Mouse (Mus musculus): Measurements from ENCODE around the gene Grik2.

Grik2 gene

DNA sequence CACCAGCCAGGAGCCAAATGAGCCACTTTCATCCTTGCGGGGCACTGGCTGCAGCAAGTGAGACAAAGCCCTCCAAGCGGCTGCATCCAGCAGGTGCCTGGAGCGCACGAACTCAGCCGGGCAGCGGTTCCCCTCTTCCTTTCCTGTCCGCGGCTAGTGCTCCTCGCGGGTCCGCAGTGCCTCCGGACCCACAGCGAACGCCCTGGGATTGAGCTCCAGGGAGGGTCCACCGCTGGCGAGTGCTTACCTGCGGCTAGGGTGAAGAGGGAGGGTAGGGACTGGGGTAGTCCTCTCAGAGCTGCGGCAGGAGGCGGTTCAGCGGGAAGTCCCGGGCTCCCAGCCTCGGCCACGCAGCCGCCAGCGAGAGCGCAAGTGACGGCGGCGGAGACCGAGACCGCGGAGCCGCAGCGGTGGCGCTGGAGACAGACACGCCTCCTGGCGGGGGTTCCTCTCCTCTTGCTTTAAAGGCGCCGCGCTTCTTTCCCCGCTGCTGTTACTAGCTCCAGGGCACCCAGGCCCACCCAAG, at the start of gene Grik2:
Grik2 (minus strand) TSS at position 386 of the 526 bp plus-strand sequence.
- peak; percentile 95 for DNase-seq (ENCODE audit: low read depth, low spot score)

DNA sequence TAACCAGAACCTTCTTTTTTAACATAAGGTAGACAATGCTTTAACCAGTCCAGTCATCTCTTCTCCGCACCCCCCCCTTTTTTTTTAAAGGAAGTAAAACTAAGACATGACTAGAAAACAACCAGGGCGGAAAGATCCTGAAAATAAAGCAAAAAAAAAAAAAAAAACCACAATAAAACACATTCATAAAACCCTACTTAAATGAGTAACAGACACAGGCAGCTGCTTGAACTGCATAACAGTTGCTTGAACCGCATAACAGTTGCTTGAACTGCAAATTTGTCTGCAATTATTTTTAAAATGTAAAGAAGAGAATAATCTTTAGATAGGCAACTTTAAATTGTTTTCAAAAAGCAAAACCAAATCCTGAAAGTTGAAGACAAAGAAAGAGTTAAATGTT, 45.8 kb upstream of the Grik2 start:
- DNase-seq (ENCODE audit: low read depth, low spot score), result no peak

DNA sequence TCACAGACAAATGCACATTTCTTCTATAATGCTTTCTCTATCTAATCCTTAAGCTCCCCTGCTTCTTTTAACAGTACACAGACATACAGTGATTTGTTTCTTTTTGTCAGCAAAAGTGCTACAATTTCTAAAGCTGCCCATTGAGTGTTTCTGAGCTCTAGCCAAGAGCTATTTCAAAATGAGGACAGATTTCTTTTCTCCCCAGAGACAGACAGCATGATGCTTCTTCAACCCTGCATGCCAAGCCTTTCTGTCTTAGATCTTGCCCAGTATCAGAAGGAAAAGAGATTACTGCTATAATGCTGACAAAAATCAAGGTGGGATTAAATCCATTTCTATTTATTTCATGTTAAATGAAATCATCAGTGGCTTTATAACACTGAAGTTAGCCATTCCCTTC, 18.7 kb upstream of the Grik2 start:
- peak; percentile 81 for DNase-seq (ENCODE audit: low read depth, low spot score)

DNA sequence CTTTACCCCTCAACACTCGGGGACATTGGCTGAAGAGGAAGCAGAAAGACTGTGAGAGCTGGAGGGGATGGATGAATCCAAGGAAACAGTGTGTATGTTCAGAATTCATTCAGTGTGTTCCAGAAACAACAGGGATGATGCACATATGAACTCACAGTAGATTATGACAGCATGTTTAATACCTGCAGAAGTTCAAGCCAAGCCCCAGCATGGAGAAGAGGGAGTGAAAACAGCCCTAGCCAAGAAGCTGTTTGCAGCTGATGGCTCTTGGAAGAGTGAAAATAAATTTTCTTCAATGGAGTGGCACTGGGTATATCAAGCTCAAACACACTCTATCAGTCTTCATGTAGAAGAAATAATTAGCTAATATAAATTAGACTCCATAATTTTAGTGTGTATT, 12.4 kb upstream of the Grik2 start:
- no peak for DNase-seq (ENCODE audit: low read depth, low spot score)

DNA sequence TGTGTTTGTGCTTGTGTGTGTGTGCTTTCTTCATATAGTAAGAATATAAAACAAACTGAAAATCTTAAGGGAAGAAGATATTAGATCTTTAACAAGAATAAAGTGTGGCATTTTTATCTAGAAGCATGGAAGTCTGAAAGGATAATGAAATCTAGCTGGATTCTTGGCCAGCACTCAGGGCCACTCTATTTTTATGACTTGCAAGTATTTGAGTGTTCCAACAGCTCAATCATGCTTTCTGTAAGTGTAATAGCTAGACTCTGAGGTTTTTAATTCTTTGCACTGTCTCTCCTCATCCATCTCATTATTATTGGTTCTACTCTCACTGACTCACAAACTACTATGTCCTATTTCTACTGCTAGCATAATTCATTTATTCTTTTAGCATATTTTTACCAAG, 5.6 kb upstream of the Grik2 start:
- peak; percentile 45 for DNase-seq (ENCODE audit: low read depth, low spot score)

DNA sequence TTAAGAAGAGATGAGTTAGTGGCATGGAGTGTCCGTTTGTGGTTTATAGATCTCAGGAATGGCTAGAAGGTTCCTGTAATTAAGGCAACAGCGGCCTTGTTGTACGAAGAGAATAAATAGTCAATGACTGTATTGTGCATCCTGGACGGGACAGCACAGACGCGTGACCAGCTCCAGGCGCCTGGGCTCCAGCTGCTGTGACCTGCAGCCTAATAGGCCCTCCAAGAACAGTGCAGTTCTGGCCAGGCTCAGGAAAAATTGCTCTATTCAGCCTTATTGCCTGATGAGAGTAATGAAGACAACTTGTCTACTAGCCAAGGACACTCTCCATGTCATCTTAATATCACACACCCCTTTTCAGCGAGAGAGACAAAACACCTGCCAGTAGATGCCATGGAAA, 1.8 kb upstream of the Grik2 start:
- peak; percentile 56 for DNase-seq (ENCODE audit: low read depth, low spot score)

DNA sequence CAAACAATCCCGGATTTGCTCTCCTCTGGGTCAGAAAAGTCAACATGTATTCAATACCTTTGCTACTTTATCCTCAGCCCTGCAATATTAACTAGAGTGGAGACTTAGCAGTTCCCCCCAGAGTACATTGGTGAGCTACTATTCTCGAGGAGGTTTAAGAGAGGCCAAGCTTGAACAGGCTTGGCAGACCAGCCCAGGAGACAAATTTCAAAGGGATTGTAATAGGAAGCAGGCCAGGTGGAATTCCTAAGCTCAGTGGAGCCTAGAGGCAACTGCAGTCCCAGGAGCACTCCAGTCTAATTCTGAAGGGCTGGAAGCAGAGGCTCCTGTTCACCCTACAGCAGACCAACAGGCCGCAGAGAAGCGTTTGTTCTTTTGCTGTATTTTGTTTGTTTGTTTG, 1.1 kb upstream of the Grik2 start:
- DNase-seq (ENCODE audit: low read depth, low spot score), result peak; percentile 85

DNA sequence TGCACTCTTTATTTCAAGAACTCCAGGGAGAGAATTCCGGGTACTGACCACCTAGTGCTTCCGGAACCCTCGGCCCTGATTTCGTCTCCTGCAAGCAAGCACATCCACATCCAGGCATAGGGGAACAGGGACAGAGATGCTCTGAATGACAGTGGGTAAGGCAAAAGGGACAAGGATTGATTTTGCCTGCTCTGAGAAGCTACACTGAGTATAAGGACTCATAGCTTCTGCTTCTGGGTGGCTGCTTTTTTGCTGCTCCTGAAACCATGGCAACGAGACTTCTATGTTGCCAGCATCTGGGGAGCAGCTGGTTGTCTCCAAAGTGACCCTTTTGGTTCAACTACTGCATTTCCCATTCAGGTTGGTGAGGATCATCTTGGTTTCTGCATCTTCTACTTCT, 348 bp upstream of the Grik2 start:
- peak; percentile 63 for DNase-seq (ENCODE audit: low read depth, low spot score)

DNA sequence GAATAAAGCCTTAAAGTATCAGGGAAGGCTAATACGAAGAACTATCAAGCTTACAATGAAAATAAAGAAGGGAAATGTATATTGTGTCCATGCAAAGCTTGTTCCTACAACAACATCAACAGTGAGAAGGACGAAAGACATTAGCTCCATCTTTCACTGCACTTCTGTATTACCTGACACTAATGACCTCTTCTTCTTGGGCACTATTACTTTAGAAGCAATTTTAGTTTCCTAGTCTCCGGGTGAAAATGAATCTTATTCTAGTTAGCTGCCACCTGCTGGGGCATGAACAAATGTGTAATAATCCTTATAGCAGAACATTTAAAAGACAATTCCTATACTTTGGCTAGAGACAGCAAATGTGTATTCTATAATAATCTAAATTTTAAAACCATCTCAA, 1.9 kb downstream of the Grik2 start:
- DNase-seq (ENCODE audit: low read depth, low spot score), result no peak

DNA sequence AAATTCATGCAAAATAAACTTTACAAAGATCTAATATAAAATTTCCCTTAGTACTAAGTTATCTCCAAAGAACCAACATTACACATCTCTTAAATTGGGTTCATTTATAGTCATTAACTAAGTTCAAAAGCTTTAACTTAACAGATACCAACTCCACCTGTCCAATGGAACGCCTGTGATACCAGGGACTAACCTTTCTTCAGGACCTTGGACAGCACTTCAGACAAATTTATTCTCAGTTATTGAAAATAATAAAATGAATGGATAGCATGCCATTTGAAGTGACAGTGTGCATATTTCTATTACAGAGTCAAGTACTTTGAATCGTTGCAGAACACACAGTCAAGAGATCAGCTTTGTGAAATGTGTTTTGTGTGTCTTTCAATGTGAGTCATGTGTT, 3.1 kb downstream of the Grik2 start:
- no peak for DNase-seq (ENCODE audit: low read depth, low spot score)

DNA sequence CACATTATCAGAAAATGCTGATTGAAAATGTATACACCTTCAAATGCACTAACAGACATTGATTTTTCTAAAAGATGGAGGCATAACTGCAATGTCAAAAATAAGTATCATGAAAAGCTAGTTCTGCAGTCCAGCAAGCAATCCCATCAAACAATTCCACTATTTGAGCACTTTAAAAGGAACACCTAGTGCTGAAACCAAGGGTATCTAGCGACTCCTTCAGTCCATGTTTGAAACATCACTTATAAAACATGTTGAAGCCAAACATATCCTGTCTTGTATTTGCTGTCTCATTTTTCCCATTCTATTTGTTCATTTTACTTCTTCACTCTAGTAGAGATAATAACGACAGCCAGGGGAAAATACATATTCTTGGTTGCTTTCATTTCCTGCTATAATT, 3.7 kb downstream of the Grik2 start:
- peak; percentile 92 for DNase-seq (ENCODE audit: low read depth, low spot score)

DNA sequence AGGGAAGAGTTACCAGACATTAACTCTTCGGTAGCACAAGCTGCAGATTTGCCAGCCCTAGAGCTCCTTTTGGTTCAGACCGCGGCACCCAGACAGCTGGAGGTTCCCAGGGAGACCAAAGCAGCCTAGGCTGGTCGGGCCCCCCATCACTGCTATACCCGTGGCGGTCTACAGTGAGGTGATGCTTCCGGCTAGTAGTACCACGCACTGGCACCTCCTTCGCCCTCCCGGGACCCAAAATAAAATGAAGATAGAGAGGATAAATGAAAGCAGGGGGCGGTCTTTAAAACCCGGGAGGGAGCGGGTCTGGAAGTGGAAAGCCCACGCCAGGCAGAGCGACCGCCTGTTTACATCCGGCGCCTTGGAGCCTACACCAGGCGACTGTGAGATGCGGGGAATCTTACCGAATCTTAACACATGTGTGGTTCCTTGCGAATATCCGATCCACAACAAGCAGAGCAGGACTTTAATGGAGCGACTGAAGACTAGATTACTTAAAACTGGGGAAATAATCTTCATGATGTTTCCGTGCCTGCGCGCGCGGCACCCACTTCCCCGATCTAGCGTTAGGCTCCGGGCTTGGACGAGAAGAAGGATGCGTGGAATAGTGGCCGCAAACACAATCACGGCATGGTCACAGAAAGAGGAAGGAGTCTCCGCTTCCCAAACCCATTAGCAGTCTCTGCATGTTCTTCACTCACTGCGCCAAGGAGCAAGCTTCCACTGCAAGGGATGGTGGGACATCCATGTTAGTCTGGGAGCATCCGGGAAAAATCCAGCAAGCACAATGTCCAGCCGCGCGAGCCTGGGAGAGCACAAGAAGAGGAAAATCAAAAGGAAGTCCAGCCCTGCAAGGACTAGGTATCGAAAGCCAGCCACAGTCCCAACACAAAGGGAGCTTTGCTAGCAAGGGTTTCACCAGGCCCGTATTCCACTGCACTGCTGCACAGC, 5.5 kb downstream of the Grik2 start:
- DNase-seq (ENCODE audit: low read depth, low spot score), result peak; percentile 77

DNA sequence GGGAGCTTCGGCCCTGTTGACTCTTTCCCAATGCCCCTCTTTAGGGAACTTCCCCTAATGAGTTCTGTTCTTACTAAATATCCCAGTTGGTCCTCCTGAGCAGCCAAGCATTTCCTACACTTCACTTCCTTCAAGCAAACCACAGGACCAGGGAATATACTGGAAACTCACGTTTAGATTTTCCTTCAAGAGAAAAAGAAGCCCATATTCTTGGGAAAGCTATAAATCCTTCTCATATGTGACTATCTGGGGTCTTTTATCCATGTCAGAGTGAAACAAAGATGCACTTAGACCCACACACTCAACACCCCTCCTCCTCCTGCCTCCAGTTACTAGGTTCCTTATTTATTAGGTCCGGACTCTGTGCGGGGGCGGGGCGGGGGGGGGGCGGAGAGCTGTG, 6.5 kb downstream of the Grik2 start:
- no peak for DNase-seq (ENCODE audit: low read depth, low spot score)

DNA sequence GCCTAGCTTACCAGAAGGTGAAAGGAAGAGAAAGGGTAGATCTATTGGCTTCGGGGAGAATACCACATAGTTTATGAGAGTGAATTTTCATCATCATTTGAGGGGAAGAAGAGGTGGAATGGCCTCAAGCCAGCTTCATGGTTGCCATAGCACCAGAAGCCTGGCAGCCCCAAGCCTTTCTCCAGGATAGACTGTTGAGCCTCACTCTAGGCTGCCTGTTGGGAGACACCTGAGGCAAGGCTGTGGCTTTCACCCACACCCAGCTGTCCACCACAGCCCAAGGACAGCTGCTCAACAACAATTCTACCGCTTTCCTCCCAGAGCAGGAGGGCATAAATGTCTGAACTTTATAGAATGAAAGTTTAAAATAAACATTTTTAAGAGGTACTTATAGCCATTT, 8.1 kb downstream of the Grik2 start:
- DNase-seq (ENCODE audit: low read depth, low spot score), result peak; percentile 88

DNA sequence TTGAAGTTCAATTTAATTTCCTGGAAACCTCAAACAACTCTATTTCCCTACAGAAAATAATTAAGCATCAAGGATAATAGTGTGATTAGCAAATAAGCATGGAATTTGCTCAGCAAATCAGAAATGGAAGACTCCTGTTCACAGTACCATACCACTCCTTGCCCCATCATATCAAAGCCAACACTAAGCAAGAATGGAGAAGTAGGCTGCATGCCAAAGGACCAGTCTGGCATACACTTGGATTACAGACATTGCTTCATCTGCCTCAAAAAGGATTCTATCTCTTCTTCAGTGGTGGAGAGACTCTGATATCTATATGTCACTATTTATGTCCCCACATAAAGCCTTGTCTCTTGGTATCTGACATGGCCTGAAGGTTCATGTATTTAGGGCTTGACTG, 19.7 kb downstream of the Grik2 start:
- peak; percentile 71 for DNase-seq (ENCODE audit: low read depth, low spot score)

DNA sequence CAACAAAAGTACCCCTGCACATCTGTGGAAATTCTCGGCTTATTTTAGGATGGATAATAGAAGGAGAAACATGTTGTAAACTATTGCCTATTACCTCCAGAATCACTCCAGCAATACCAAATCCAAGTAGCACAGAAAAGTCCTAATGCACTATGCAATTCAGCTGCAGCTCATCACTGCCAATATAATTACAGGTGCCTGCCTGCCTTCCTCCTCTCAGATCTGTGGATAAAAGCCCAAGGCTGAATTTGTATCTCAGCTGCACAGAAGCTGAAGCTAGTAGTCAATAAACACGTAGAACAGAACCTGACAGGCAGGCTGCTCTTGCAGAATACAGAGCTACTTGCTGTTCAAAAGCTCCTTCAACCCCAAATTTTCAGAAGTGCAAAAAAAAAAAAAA, 21.0 kb downstream of the Grik2 start:
- DNase-seq (ENCODE audit: low read depth, low spot score), result peak; percentile 63

DNA sequence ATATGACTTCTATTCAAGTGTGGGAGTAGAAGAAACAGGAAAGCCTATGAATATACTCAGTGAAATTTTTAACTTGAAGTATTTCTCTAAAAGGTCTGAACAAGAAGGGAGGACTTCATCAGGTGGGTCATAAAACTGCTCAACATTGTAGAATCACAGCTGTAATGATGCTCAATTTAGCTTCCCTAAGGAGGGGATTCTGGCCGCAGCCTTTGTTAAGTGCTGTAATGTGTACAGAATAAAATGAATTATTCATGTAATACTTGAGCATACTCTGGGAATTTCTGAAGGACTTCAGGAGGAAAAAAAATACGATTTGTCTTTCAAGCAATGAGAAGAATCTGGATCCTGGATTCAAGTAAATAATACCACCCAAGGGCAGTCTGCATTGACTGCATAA, 26.0 kb downstream of the Grik2 start:
- DNase-seq (ENCODE audit: low read depth, low spot score), result no peak

DNA sequence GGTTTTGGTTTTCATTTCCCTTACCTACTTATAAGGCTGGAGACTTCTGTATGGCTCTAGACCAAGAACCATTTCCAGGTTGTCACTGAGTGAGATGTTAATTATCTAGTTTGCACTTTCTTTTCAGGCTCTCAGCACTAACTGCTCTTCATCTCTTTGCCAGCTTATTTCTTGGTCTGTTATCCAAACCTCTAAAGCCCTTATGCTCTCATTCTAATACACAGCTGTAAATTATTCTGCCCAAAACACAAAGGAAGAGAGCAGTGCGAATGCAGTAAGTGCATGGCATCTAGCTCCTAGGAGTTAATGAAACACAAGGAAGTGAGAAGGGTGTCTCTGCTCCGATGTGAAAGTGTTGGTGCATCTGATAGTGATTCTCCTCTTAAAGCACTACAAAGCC, 36.8 kb downstream of the Grik2 start:
- DNase-seq (ENCODE audit: low read depth, low spot score), result peak; percentile 21

DNA sequence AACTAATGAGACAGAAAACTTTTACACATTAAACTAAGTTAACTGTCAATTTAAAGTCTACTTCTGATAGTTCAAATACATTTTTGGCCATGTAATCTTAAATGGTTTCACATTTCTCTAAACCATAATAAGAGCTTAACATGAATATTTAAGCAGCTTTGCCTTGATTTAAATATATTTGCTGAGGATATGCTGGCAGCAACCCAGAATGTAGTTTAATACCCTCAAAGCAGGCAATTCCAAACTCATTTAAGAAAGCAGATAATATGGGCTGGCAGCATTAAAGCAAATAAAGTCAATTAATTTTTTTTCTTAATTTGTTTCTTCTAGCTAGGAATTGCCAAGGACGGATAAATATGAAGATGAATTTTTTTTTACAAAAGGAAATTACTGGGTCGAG, 56.7 kb downstream of the Grik2 start:
- DNase-seq (ENCODE audit: low read depth, low spot score), result no peak

DNA sequence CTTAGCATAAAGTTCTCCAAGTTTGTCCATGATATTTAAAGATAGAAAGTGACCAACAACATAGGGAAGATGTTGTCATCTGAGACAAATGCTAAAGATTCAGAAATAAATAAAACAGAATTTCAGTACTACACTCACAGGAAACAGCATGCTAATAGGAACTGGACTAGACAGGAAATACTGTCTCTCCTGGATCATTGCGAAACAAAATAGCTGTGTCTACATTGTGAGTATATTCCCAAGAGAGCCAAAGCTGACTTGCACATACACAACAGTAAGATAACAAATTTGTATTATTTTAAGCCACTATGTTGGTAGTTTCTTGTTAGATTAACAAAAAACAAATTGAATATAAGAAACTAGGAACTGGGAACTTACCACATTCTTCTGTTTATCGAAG, 64.9 kb downstream of the Grik2 start:
- DNase-seq (ENCODE audit: low read depth, low spot score), result no peak

DNA sequence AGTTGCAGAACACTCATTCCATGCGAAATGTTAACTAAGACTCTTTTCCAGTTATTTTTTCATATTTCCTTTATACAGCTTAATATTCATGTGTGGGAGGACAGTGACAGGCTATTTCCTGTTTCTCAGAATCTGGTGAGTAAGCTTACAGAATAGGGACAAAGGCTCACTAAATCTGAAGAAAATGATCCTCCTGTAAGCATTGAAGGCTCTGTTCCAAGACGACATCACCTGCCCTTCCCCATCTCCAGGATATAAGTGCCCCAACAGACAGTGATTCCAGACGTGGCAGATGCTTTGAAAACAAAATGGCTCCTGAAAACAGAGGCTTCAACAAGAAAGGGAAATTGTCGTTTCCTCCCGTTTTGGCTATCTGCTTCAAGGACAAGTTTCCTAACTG, 71.7 kb downstream of the Grik2 start:
- DNase-seq (ENCODE audit: low read depth, low spot score), result peak; percentile 55

DNA sequence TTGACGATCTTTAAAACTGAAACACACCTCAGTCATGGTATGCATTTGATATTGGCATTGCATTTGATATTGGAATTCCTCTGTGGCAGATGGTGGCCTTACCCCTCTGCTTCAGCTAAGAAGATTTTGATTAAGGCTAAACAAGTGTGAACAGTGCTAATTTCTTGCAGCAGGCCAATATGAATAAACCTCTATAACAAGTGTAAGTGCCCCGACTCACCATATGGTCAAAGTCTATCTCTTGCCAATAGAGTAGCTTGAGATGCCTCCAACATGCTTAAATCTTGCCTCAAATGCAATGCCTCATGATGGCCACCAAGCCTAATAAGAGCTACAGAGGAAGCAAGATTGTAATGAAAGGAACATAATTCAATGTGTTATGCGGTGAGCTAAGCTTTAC, 78.8 kb downstream of the Grik2 start:
- peak; percentile 79 for DNase-seq (ENCODE audit: low read depth, low spot score)

DNA sequence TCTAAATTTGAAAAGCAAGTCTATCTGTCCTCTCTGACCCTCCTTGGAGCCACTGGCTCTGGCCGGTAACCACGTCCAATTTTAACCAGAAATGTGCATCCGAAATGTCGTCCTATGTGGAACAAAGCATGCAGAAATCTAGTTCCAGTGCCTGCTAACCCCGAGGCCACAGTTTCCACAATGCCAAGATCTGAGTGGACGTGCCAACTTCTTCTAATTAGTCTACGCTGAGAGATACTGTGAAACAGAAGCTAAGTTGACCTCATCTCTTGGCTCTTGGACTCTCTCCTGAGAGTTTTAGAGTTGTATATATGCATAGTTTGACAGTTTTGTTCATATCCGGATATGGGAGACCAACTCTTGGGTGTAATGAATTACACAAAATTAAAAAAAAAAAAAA, 84.1 kb downstream of the Grik2 start:
- peak; percentile 54 for DNase-seq (ENCODE audit: low read depth, low spot score)

Measured in brain, adult 2 months (tissue).